Mouse (Mus musculus): ENCODE measurements around the gene C130074G19Rik. TPM values are rescaled to one million over a fixed set of nuclear protein-coding genes. Genes with fewer than 3 reads are reported as not detected.
A peak's percentile ranks its signal among the peaks of the same experiment; 100 is the strongest.

The C130074G19Rik gene
- polyA plus RNA-seq, 1 experiment from 2014 or later, result 0.67 TPM

- peaks cover 2% of the 10 kb centered on the region; the same call in 1 of the 2 replicates for H3K27me3 ChIP-seq (ENCODE audit: control insufficient read depth, insufficient read depth, low read length)
- under 1% methylated on average over 67 of the region's 67 CpGs for WGBS
- H3K4me3 ChIP-seq (ENCODE audit: low read depth, low read length), result peak overlapping the region; percentile 80
These were observed 37.6 kb downstream of the C130074G19Rik start for GRCm38 (mm10) chr1:184845111-184846071.

GRCm38 (mm10) chr1:184844326-184845066 lies 38.5 kb downstream of the C130074G19Rik start:
- no peak for ATAC-seq (replicated peaks; ENCODE audit: insufficient number of reproducible peaks, low FRiP score, low TSS enrichment, low read depth)
- no peak for DNase-seq (ENCODE audit: low spot score)
- Histone ChIP-seq H3K4me1 (ENCODE audit: control insufficient read depth, insufficient read depth, low read length) (no peaks in the 10 kb centered on the region), H3K27me3 (ENCODE audit: control insufficient read depth, insufficient read depth, low read length) (peaks cover 2% of the 10 kb centered on the region; the same call in 1 of the 2 replicates), H3K9me3 (replicated peaks; ENCODE audit: control insufficient read depth, low read length) (no peaks in the 10 kb centered on the region), H3K9ac (replicated peaks; ENCODE audit: low read length) (peak overlapping the region; percentile 74), H3K36me3 (replicated peaks; ENCODE audit: control insufficient read depth, insufficient read depth, low read depth, low read length) (no peaks in the 10 kb centered on the region), H3K27ac (replicated peaks; ENCODE audit: low read depth, low read length) (no peak overlapping the region), H3K4me2 (ENCODE audit: low read depth, low read length) (peak overlapping the region; percentile 87), H3K4me3 (ENCODE audit: low read depth, low read length) (peak overlapping the region; percentile 80)
- WGBS, result 20% methylated on average over 15 of the region's 15 CpGs

More at GRCm38 (mm10) chr1:184845111-184846071, 37.6 kb downstream of the C130074G19Rik start:
- no peaks in the 10 kb centered on the region for H3K4me1 ChIP-seq (ENCODE audit: control insufficient read depth, insufficient read depth, low read length)
- no peaks in the 10 kb centered on the region for H3K9me3 ChIP-seq (replicated peaks; ENCODE audit: control insufficient read depth, low read length)
- no peaks in the 10 kb centered on the region for H3K36me3 ChIP-seq (replicated peaks; ENCODE audit: control insufficient read depth, insufficient read depth, low read depth, low read length)
- DNase-seq (ENCODE audit: low spot score) (peak; percentile 91), ATAC-seq (replicated peaks; ENCODE audit: insufficient number of reproducible peaks, low FRiP score, low TSS enrichment, low read depth) (peak; percentile 97)
- peak overlapping the region; percentile 74 for H3K9ac ChIP-seq (replicated peaks; ENCODE audit: low read length)
- peak overlapping the region; percentile 87 for H3K4me2 ChIP-seq (ENCODE audit: low read depth, low read length)
- H3K27ac ChIP-seq (replicated peaks; ENCODE audit: low read depth, low read length), result 0 out of 2 replicates have a peak overlapping the region, but pooled peaks have one; percentile 20

- Histone ChIP-seq H3K4me1 (ENCODE audit: control insufficient read depth, insufficient read depth, low read length) (no peaks in the 10 kb centered on the region), H3K27ac (replicated peaks; ENCODE audit: low read depth, low read length) (no peak overlapping the region), H3K9ac (replicated peaks; ENCODE audit: low read length) (no peak overlapping the region), H3K9me3 (replicated peaks; ENCODE audit: control insufficient read depth, low read length) (no peaks in the 10 kb centered on the region), H3K36me3 (replicated peaks; ENCODE audit: control insufficient read depth, insufficient read depth, low read depth, low read length) (no peaks in the 10 kb centered on the region), H3K27me3 (ENCODE audit: control insufficient read depth, insufficient read depth, low read length) (no peaks in the 10 kb centered on the region), H3K4me2 (ENCODE audit: low read depth, low read length) (no peak overlapping the region), H3K4me3 (ENCODE audit: low read depth, low read length) (no peak overlapping the region)
- WGBS, result 88% methylated on average over 4 of the region's 4 CpGs
- no peak for DNase-seq (ENCODE audit: low spot score)
- no peak for ATAC-seq (replicated peaks; ENCODE audit: insufficient number of reproducible peaks, low FRiP score, low TSS enrichment, low read depth)
These were observed 45.4 kb downstream of the C130074G19Rik start for GRCm38 (mm10) chr1:184837649-184838048.

- no peaks in the 10 kb centered on the region for H3K9me3 ChIP-seq (replicated peaks; ENCODE audit: control insufficient read depth, low read length)
- DNase-seq (ENCODE audit: low spot score) (no peak), ATAC-seq (replicated peaks; ENCODE audit: insufficient number of reproducible peaks, low FRiP score, low TSS enrichment, low read depth) (no peak)
- no peak overlapping the region for H3K4me2 ChIP-seq (ENCODE audit: low read depth, low read length)
- H3K4me3 ChIP-seq (ENCODE audit: low read depth, low read length), result no peak overlapping the region
- H3K4me1 ChIP-seq (ENCODE audit: control insufficient read depth, insufficient read depth, low read length), result no peaks in the 10 kb centered on the region
- H3K36me3 ChIP-seq (replicated peaks; ENCODE audit: control insufficient read depth, insufficient read depth, low read depth, low read length), result no peaks in the 10 kb centered on the region
- no peaks in the 10 kb centered on the region for H3K27me3 ChIP-seq (ENCODE audit: control insufficient read depth, insufficient read depth, low read length)
- no peak overlapping the region for H3K9ac ChIP-seq (replicated peaks; ENCODE audit: low read length)
- no peak overlapping the region for H3K27ac ChIP-seq (replicated peaks; ENCODE audit: low read depth, low read length)
- 73% methylated on average over 5 of the region's 5 CpGs for WGBS
These were observed 46.7 kb downstream of the C130074G19Rik start for GRCm38 (mm10) chr1:184836350-184836749.

- H3K27ac ChIP-seq (replicated peaks; ENCODE audit: low read depth, low read length), result no peak overlapping the region
- H3K4me1 ChIP-seq (ENCODE audit: control insufficient read depth, insufficient read depth, low read length), result no peaks in the 10 kb centered on the region
- H3K9me3 ChIP-seq (replicated peaks; ENCODE audit: control insufficient read depth, low read length), result no peaks in the 10 kb centered on the region
- H3K27me3 ChIP-seq (ENCODE audit: control insufficient read depth, insufficient read depth, low read length), result no peaks in the 10 kb centered on the region
- H3K9ac ChIP-seq (replicated peaks; ENCODE audit: low read length), result no peak overlapping the region
- no peak overlapping the region for H3K4me3 ChIP-seq (ENCODE audit: low read depth, low read length)
- 91% methylated on average over 7 of the region's 7 CpGs for WGBS
- H3K36me3 ChIP-seq (replicated peaks; ENCODE audit: control insufficient read depth, insufficient read depth, low read depth, low read length), result no peaks in the 10 kb centered on the region
- no peak overlapping the region for H3K4me2 ChIP-seq (ENCODE audit: low read depth, low read length)
- no peak for DNase-seq (ENCODE audit: low spot score)
- ATAC-seq (replicated peaks; ENCODE audit: insufficient number of reproducible peaks, low FRiP score, low TSS enrichment, low read depth), result no peak
These were observed 49.5 kb downstream of the C130074G19Rik start for GRCm38 (mm10) chr1:184833499-184833898.

- Histone ChIP-seq H3K9me3 (replicated peaks; ENCODE audit: control insufficient read depth, low read length) (no peaks in the 10 kb centered on the region), H3K27me3 (ENCODE audit: control insufficient read depth, insufficient read depth, low read length) (no peaks in the 10 kb centered on the region), H3K9ac (replicated peaks; ENCODE audit: low read length) (no peak overlapping the region), H3K27ac (replicated peaks; ENCODE audit: low read depth, low read length) (no peak overlapping the region), H3K4me2 (ENCODE audit: low read depth, low read length) (no peak overlapping the region), H3K36me3 (replicated peaks; ENCODE audit: control insufficient read depth, insufficient read depth, low read depth, low read length) (no peaks in the 10 kb centered on the region), H3K4me3 (ENCODE audit: low read depth, low read length) (no peak overlapping the region), H3K4me1 (ENCODE audit: control insufficient read depth, insufficient read depth, low read length) (no peaks in the 10 kb centered on the region)
- ATAC-seq (replicated peaks; ENCODE audit: insufficient number of reproducible peaks, low FRiP score, low TSS enrichment, low read depth) (no peak), DNase-seq (ENCODE audit: low spot score) (no peak)
- WGBS, result 77% methylated on average over 10 of the region's 10 CpGs
These were observed 50.8 kb downstream of the C130074G19Rik start for GRCm38 (mm10) chr1:184832211-184832610.

- H3K4me2 ChIP-seq (ENCODE audit: low read depth, low read length), result no peak overlapping the region
- no peaks in the 10 kb centered on the region for H3K9me3 ChIP-seq (replicated peaks; ENCODE audit: control insufficient read depth, low read length)
- DNase-seq (ENCODE audit: low spot score), result no peak
- H3K27me3 ChIP-seq (ENCODE audit: control insufficient read depth, insufficient read depth, low read length), result no peaks in the 10 kb centered on the region
- H3K27ac ChIP-seq (replicated peaks; ENCODE audit: low read depth, low read length), result no peak overlapping the region
- no peaks in the 10 kb centered on the region for H3K4me1 ChIP-seq (ENCODE audit: control insufficient read depth, insufficient read depth, low read length)
- no peaks in the 10 kb centered on the region for H3K36me3 ChIP-seq (replicated peaks; ENCODE audit: control insufficient read depth, insufficient read depth, low read depth, low read length)
- no peak overlapping the region for H3K4me3 ChIP-seq (ENCODE audit: low read depth, low read length)
- ATAC-seq (replicated peaks; ENCODE audit: insufficient number of reproducible peaks, low FRiP score, low TSS enrichment, low read depth), result no peak
- no peak overlapping the region for H3K9ac ChIP-seq (replicated peaks; ENCODE audit: low read length)
- 90% methylated on average over 8 of the region's 8 CpGs for WGBS
These were observed 53.1 kb downstream of the C130074G19Rik start for GRCm38 (mm10) chr1:184829897-184830296.

Measured in embryonic facial prominence, embryonic 11.5 days (tissue).